Mouse (Mus musculus) layer of hippocampus, adult 11-12 months (tissue): Measurements from ENCODE around the gene Nr2e1.

Experiments used
- DNase-seq: peaks from one replicate; pipeline ENCODE4 v3.0.0; 2022; ENCODE audit warnings: low spot score

Nr2e1 gene

DNA sequence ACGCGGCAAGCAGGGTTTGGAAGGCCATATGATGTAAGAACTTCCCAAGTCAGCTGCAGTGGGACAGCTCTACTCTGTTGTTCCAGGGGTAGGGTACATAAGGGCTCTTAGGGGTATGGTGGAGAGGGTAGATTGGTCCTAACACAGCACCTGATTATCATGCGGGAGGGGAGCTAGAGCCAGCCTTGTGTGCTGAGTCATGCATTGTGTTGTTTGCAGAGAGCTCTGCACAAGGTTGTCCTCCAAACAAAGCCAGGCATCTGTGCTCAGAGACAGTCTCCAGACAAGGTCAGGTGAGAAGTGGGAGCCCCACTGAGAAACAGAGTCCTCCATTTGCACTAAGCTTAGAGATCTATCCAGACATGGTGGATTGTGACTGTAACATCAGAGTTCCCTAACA, 36.9 kb downstream of the Nr2e1 start:
- DNase-seq = no peak

- no peak for DNase-seq
Observed at GRCm38 (mm10) chr10:42545707-42546503, 37.5 kb downstream of the Nr2e1 start.

DNA sequence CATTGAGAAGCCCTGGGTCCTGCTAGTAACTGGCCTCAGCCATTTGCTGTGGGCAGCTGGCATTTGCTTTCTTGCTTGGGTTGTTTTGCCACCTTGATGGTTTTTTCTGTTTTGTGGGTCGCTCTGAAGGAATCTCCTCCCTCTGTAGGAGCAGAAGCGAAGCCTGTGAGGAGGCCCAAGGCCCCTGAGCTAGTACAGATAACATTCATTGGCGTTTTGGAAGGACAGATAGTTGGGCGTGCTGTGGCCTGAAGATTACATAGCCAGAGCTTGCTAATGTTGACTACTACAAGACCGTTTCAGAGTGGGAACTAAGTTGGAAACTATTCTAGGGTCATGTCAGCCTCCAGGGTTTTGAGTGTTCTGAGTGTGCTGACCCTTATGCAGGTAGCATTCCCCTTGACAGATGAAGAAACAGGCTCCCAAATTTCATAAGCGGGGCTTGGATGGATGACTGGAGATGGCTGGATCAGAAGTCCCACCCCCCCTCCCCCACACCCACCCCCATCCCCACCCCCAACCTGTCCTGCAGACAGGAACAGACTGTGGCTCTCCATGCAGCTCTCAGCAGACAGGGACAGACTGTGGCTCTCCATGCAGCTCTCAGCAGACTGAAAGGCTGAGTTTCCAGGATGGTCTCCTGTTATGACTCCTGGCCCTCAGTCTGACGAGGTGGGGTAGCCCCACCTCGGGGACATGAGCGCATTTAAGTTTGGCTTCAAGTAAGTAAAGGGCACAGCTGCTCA, 45.7 kb downstream of the Nr2e1 start:
- no peak for DNase-seq

GRCm38 (mm10) chr10:42533836-42534453, 49.5 kb downstream of the Nr2e1 start:
- DNase-seq = no peak

DNA sequence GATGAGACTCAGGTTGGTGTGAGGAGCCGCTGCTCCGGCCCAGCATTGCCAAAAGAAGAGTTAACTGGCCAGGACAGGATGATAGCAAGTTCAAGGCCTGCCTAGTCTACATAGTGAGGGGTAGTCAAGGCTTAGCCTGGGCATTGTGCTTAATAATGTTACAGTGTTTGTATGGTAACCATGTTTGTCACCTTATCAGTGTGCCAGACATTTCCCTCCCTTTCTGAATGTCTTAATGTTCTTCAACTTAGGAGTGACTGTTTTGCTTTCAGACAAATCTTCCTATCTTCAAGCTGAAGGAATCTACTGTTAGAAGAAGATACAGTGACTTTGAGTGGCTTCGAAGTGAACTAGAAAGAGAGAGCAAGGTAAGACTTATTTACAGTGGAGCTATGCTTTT, 57.8 kb downstream of the Nr2e1 start:
- no peak for DNase-seq

DNA sequence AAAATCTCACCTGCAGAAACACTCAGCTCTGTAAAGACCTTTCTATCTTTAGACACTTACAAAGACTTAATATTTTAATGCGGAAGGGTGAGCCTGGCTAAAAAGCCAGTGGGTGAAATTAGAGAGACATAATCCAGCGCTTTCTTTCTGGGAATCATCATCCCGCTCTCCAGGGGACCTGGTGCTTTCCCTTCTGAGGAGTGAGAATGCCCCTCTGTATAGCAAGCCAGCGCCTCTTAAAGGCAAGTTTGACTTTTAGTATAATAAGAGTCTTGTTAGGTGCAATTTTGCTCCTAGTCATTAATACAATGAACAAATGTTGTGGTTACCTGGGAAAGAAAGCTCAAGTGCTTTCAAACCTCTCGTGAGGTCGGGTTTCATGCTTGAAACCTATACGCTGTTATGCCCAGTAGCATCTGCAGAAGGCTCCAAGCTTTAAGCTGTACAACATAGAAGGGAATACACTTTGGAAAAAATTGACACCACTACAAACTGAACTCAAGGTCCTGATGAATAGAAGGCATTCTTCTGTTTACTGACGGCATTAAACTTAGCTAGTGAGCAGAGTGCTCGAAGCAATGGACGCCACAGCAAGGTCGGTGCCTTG, 59.8 kb downstream of the Nr2e1 start:
- DNase-seq = no peak

GRCm38 (mm10) chr10:42522912-42523311, 60.5 kb downstream of the Nr2e1 start:
- DNase-seq = no peak

- no peak for DNase-seq
Observed at GRCm38 (mm10) chr10:42521315-42521981, 62.0 kb downstream of the Nr2e1 start.

GRCm38 (mm10) chr10:42518363-42518762, 65.1 kb downstream of the Nr2e1 start:
- DNase-seq = no peak

DNA sequence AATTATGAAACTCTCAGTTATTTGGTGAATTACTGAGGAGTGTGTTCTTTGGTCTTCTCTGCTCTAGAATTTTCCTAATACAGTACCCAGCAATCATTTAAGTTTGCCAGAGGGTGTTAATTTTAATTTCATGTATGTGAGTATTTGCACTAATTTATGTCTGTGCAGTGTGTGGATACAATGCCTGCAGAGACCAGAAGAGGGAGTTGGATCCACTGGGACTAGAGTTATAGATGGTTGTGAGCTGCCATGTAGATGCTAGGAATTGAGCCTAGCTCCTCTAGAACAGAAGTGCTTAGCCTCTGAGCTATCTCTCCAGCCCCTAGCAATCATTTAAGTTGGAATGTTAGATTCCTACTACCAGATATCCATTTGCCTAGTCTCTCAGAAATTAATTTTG, 69.3 kb downstream of the Nr2e1 start:
- no peak for DNase-seq
